Mouse (Mus musculus) G1E (cell line): ENCODE data around the gene Slc6a5.

Source experiments
- CTCF ChIP-seq: IDR thresholded peaks from 2 replicates; pipeline ENCODE4 v1.5.1; 2012; ENCODE audit warnings: low read depth, low read length, inconsistent platforms, mixed read lengths
- GATA1 ChIP-seq: IDR thresholded peaks from 2 replicates; pipeline ENCODE4 v1.6.1; 2012; ENCODE audit warnings: borderline replicate concordance, low read length, inconsistent platforms, mixed read lengths
- POLR2AphosphoS5 ChIP-seq: IDR thresholded peaks from 2 replicates; pipeline ENCODE4 v1.6.1; 2012; ENCODE audit warnings: low read depth, low read length, inconsistent platforms; ENCODE audit not compliant: insufficient replicate concordance
- TAL1 ChIP-seq: conservative IDR thresholded peaks from 2 replicates; pipeline ENCODE4 v1.6.1; 2012; ENCODE audit warnings: low read depth, low read length, inconsistent platforms, mixed read lengths

- no peak for TF ChIP-seq CTCF
- TF ChIP-seq POLR2AphosphoS5 = no peak
- TF ChIP-seq GATA1 = no peak
- TF ChIP-seq TAL1 = no peak
Measured at GRCm38 (mm10) chr7:49908990-49909411, 945 bp upstream of the Slc6a5 start.
